Comparison of ENCODE assay signal across 12 mouse cellular contexts in the genomic region with DNA sequence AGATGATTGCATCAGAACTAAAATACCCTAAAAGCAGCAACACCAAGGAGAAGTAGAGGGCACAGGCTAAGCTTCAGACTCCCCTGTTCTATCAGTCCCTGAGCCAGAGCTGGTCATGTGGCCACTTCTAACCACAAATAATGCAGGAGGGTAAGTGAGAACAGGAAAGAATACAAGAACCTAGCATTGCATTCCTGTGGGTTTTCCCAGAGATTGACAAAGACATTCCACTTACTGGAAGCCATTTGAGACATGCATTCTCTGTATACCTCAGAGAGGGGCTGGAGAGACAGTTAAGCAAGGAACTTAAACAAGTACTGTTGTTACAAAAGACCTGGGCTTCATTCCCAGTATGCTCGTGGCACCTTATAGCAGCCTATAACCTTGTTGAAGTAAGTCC.
A peak's percentile ranks its signal among the peaks of the same experiment; 100 is the strongest.
DNase-seq lines count a peak whose midpoint lies in the region; TF ChIP-seq lines count a peak whose summit lies in the region.
"Had no signal": no experiment of that assay in that cellular context is flagged by ENCODE, and none has a peak within 500 bp of the region (broad histone marks: within the 10 kb centered on the region; RNA-seq: fewer than 3 reads in every experiment).

No protein-coding gene starts in this region.

- no peak overlapping the region for H3K4me3 ChIP-seq in lung, adult 2 months (replicated peaks; ENCODE audit: extremely low read depth, low read depth, low read length)
- H3K4me3 ChIP-seq: embryonic facial prominence, embryonic 12.5 days; embryonic facial prominence, embryonic 15.5 days; erythroblast, embryonic 14.5 days; forebrain, embryonic 10.5 days; forebrain, embryonic 12.5 days had no signal

- DNase-seq in lung, adult 18-20 months, result peak; percentile 18 to 35
- DNase-seq in lung, postnatal 4 days, result no peak
- DNase-seq in lung, postnatal 25 days (ENCODE audit: low spot score), result peak; percentile 14
- no peak for DNase-seq in lung, adult 2 months
- DNase-seq in 3T3-L1 (ENCODE audit: low read depth, low spot score), result peak; percentile 69
- peak; percentile 88 for DNase-seq in Muller cell, postnatal 12 days (ENCODE audit: inconsistent ontology term)
- DNase-seq in adrenal gland, postnatal 36 days, result no peak

- TF ChIP-seq POLR2A in lung, adult 2 months (IDR thresholded peaks at IDR 0.05; ENCODE audit: borderline replicate concordance, extremely low read depth, low read depth, low read length), result no peak

- WGBS in lung, adult 2 months, result 37% methylated on average over 1 of the region's 1 CpGs

- TF ChIP-seq CTCF in lung, adult 2 months (IDR thresholded peaks at IDR 0.05; ENCODE audit: insufficient read depth, low read length), result no peak

- no peaks in the 10 kb centered on the region for H3K4me1 ChIP-seq in lung, adult 2 months (ENCODE audit: control insufficient read depth, insufficient read depth, low read length)
- H3K4me1 ChIP-seq: embryonic facial prominence, embryonic 12.5 days; embryonic facial prominence, embryonic 15.5 days; forebrain, embryonic 10.5 days; forebrain, embryonic 12.5 days had no signal

Comparison
In these comparisons a context has a peak if more than half of its experiments do, and no peak if none do; other contexts are left out.
1. DNase-seq: peak in lung, adult 18-20 months (2 of 2), lung, postnatal 25 days (single experiment), 3T3-L1 (single experiment) and Muller cell, postnatal 12 days (single experiment); none in lung, postnatal 4 days (0 of 2), lung, adult 2 months (single experiment) and adrenal gland, postnatal 36 days (0 of 2).